Mouse (Mus musculus) mouse embryonic stem cell (cell line): Measurements from ENCODE around the gene Bcl10.
"Not testable (repeated sequence)": the region's sequence is repeated elsewhere in the genome, so short reads cannot be mapped to it uniquely, and the experiment has no call there.

Source experiments
- in situ Hi-C, 2 experiments: fragments of 300-500 bp; cut with MboI; formaldehyde crosslinking; loops; 1 replicate in 1 of 2; 3 replicates in 1 of 2; pipeline ENCODE4 v1.14.3; 2019 to 2020; ENCODE audit warnings: low sequenced_read_pairs in 2 of 2, low pct_unique_long_range_greater_than_20kb in 1 of 2, mixed read lengths in 1 of 2; ENCODE audit not compliant: unreplicated experiment in 1 of 2

Gene Bcl10

GRCm38 (mm10) chr3:145922019-145922854 is at the start of gene Bcl10:
Bcl10 (plus strand) TSS chr3:145922804.
- in situ Hi-C loops: no loop called here

- in situ Hi-C loops: no loop called here
Measured at GRCm38 (mm10) chr3:145873271-145873670, 49.3 kb upstream of the Bcl10 start.

GRCm38 (mm10) chr3:145874126-145874525 is 48.5 kb upstream of the Bcl10 start:
- in situ Hi-C loops: no loop called here

- in situ Hi-C loops: no loop called here
Measured at GRCm38 (mm10) chr3:145876120-145876519, 46.5 kb upstream of the Bcl10 start.

- in situ Hi-C loops: not testable (repeated sequence)
Measured at GRCm38 (mm10) chr3:145878867-145879266, 43.7 kb upstream of the Bcl10 start.

- in situ Hi-C loops: no loop called here
Measured at GRCm38 (mm10) chr3:145880335-145880734, 42.3 kb upstream of the Bcl10 start.

GRCm38 (mm10) chr3:145882076-145882874 is 40.3 kb upstream of the Bcl10 start:
- in situ Hi-C loops: no loop called here

GRCm38 (mm10) chr3:145883233-145883632 is 39.4 kb upstream of the Bcl10 start:
- in situ Hi-C loops: no loop called here

- in situ Hi-C loops: no loop called here
Measured at GRCm38 (mm10) chr3:145885376-145885775, 37.2 kb upstream of the Bcl10 start.

GRCm38 (mm10) chr3:145885851-145886464 is 36.6 kb upstream of the Bcl10 start:
- in situ Hi-C loops: no loop called here

- in situ Hi-C loops: no loop called here
Measured at GRCm38 (mm10) chr3:145887430-145887971, 35.1 kb upstream of the Bcl10 start.

- in situ Hi-C loops: no loop called here
Measured at GRCm38 (mm10) chr3:145890346-145891132, 32.1 kb upstream of the Bcl10 start.

GRCm38 (mm10) chr3:145892451-145892850 is 30.2 kb upstream of the Bcl10 start:
- in situ Hi-C loops: no loop called here

- in situ Hi-C loops: no loop called here
Measured at GRCm38 (mm10) chr3:145894131-145894530, 28.5 kb upstream of the Bcl10 start.

GRCm38 (mm10) chr3:145897749-145898148 is 24.9 kb upstream of the Bcl10 start:
- in situ Hi-C loops: no loop called here

GRCm38 (mm10) chr3:145899832-145900231 is 22.8 kb upstream of the Bcl10 start:
- in situ Hi-C loops: loop anchor here (10.0 kb wide), 3 partner anchors 275 to 485 kb away; no protein-coding TSS in a partner anchor

- in situ Hi-C loops: loop anchor here (10.0 kb wide), 3 partner anchors 279 to 489 kb away; no protein-coding TSS in a partner anchor
Measured at GRCm38 (mm10) chr3:145903530-145903929, 19.1 kb upstream of the Bcl10 start.
